Mouse (Mus musculus) MEL (cell line): ENCODE measurements at regions not wholly inside any gene's neighbourhood (a gene's known extent, or its start where the extent isn't known, plus 50 kb on each side); places are given as distances from the start of the nearest gene placed in this dataset.

Source experiments
- CHD1 ChIP-seq: IDR thresholded peaks from 2 replicates; pipeline ENCODE4 v1.6.1; 2012; ENCODE audit warnings: low read depth, mild to moderate bottlenecking, inconsistent platforms, low read length, improper control_type of control experiment
- CTCF ChIP-seq, 3 experiments: IDR thresholded peaks in 2 of 3; conservative IDR thresholded peaks in 1 of 3; 2 replicates each; pipeline ENCODE4 v1.5.1; 2011 to 2012; ENCODE audit warnings: low read length in 3 of 3, low read depth in 2 of 3, mild to moderate bottlenecking in 2 of 3, improper control_type of control experiment in 1 of 3, inconsistent platforms in 1 of 3, mixed read lengths in 1 of 3, moderate library complexity in 1 of 3; ENCODE audit not compliant: control insufficient read depth in 1 of 3, insufficient read depth in 1 of 3, poor library complexity in 1 of 3, severe bottlenecking in 1 of 3
- EP300 ChIP-seq, 2 experiments: IDR thresholded peaks; 2 replicates each; pipeline ENCODE4 v1.6.1; 2011; ENCODE audit warnings: improper control_type of control experiment in 2 of 2, low read length in 2 of 2, low read depth in 1 of 2, mild to moderate bottlenecking in 1 of 2
- GATA1 ChIP-seq: IDR thresholded peaks from 2 replicates; pipeline ENCODE4 v1.6.1; 2011; ENCODE audit warnings: low read depth, low read length, improper control_type of control experiment
- MXI1 ChIP-seq: IDR thresholded peaks from 2 replicates; pipeline ENCODE4 v1.6.1; 2011; ENCODE audit warnings: mild to moderate bottlenecking, low read depth, low read length, improper control_type of control experiment
- MYC ChIP-seq: IDR thresholded peaks from 2 replicates; pipeline ENCODE4 v1.6.1; 2011; ENCODE audit warnings: low read depth, mild to moderate bottlenecking, low read length, improper control_type of control experiment, moderate library complexity
- NRF1 ChIP-seq: IDR thresholded peaks from 2 replicates; pipeline ENCODE4 v1.6.1; 2014; ENCODE audit warnings: low read depth, mild to moderate bottlenecking, inconsistent platforms, low read length, improper control_type of control experiment, moderate library complexity; ENCODE audit not compliant: poor library complexity, insufficient read depth, severe bottlenecking
- POLR2A ChIP-seq, 2 experiments: IDR thresholded peaks; 2 replicates each; pipeline ENCODE4 v1.6.1; 2011 to 2012; ENCODE audit warnings: low read length in 2 of 2, mild to moderate bottlenecking in 2 of 2, control low read depth in 1 of 2, improper control_type of control experiment in 1 of 2, low read depth in 1 of 2, moderate library complexity in 1 of 2; ENCODE audit not compliant: control insufficient read depth in 1 of 2, insufficient read depth in 1 of 2, poor library complexity in 1 of 2
- TBP ChIP-seq: IDR thresholded peaks from 2 replicates; pipeline ENCODE4 v1.8.0; 2011; ENCODE audit warnings: low read depth, low read length, improper control_type of control experiment
- TCF12 ChIP-seq: IDR thresholded peaks from 2 replicates; pipeline ENCODE4 v1.6.1; 2014; ENCODE audit warnings: low read depth, mild to moderate bottlenecking, inconsistent platforms, low read length, improper control_type of control experiment, moderate library complexity
- USF1 ChIP-seq: IDR thresholded peaks from 2 replicates; pipeline ENCODE4 v1.6.1; 2014; ENCODE audit warnings: low read depth, mild to moderate bottlenecking, inconsistent platforms, low read length, improper control_type of control experiment, moderate library complexity
- ZC3H11A ChIP-seq: IDR thresholded peaks from 2 replicates; pipeline ENCODE4 v1.6.1; 2012; ENCODE audit warnings: low read depth, mild to moderate bottlenecking, inconsistent platforms, low read length, improper control_type of control experiment

DNA sequence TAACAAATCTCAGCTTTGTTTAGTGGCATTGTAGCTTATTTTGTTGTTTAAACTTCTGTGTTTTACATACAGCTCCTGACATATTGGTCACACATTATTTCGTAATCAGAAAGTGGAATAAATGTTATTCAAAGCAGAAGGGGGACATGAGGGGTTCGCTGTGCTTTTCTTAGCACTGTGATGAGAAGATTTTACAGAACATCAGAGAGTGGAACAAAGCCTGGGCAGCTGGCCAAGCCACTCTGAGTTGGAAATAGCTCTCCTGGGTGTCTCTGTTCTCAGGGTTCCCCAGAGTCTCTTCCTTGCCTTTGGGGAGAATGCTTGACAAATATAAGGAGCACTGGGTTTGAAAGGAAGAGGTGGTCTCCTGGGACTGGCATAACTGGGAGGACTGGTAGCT, 124.7 kb upstream of the Adra1d start:
- TF ChIP-seq CTCF (IDR thresholded peaks at IDR 0.05 in 2 of 3, conservative IDR thresholded peaks at IDR 0.05 in 1 of 3; ENCODE audit: control insufficient read depth in 1 of 3, insufficient read depth in 1 of 3, low read depth in 2 of 3, low read length in 3 of 3, poor library complexity in 1 of 3, severe bottlenecking in 1 of 3): no peak
- no peak for TF ChIP-seq CHD1
- no peak for TF ChIP-seq MXI1
- TF ChIP-seq MYC: no peak
- TF ChIP-seq GATA1: no peak
- TF ChIP-seq ZC3H11A: no peak
- TF ChIP-seq TCF12: no peak
- no peak for TF ChIP-seq POLR2A (IDR thresholded peaks at IDR 0.05; ENCODE audit: control insufficient read depth in 1 of 2, insufficient read depth in 1 of 2, low read depth in 1 of 2, low read length in 2 of 2, poor library complexity in 1 of 2)
- no peak for TF ChIP-seq EP300 (IDR thresholded peaks at IDR 0.05; ENCODE audit: low read depth in 1 of 2, low read length in 2 of 2)
- TF ChIP-seq USF1: no peak
- TF ChIP-seq NRF1: no peak
- no peak for TF ChIP-seq TBP
